Mouse (Mus musculus): Measurements from ENCODE around the gene Hdgf. TPM values are rescaled to one million over a fixed set of nuclear protein-coding genes. Genes with fewer than 3 reads are reported as not detected.
A peak's percentile ranks its signal among the peaks of the same experiment; 100 is the strongest.

Gene Hdgf
- polyA plus RNA-seq, 1 experiment from 2014 or later, result 186 TPM

- H3K27me3 ChIP-seq (replicated peaks; ENCODE audit: insufficient read depth, low read length), result peaks cover 14% of the 10 kb centered on the region; the same call in 1 of the 2 replicates
- 18% methylated on average over 13 of the region's 13 CpGs for WGBS
Measured at GRCm38 (mm10) chr3:87949955-87950515, 43.9 kb downstream of the Hdgf start.

GRCm38 (mm10) chr3:87951946-87952345 lies 45.8 kb downstream of the Hdgf start:
- Histone ChIP-seq H3K9ac (replicated peaks; ENCODE audit: low read depth) (no peak overlapping the region), H3K9me3 (ENCODE audit: low read length) (no peaks in the 10 kb centered on the region)

More at GRCm38 (mm10) chr3:87949955-87950515, 43.9 kb downstream of the Hdgf start:
- H3K27ac ChIP-seq (ENCODE audit: low read length), result no peak overlapping the region
- no peak for TF ChIP-seq CTCF (IDR thresholded peaks at IDR 0.05)
- no peak for TF ChIP-seq EP300 (IDR thresholded peaks at IDR 0.05)
- H3K9me3 ChIP-seq (ENCODE audit: low read length), result no peaks in the 10 kb centered on the region
- ATAC-seq (no peak), DNase-seq (ENCODE audit: low spot score) (no peak)
- no peak overlapping the region for H3K9ac ChIP-seq (replicated peaks; ENCODE audit: low read depth)
- peaks cover 18% of the 10 kb centered on the region for H3K4me1 ChIP-seq (ENCODE audit: insufficient read depth, low read depth, low read length)
- no peak overlapping the region for H3K4me3 ChIP-seq (ENCODE audit: low read depth, low read length)
- H3K4me2 ChIP-seq (replicated peaks; ENCODE audit: low read depth, low read length), result no peak overlapping the region
- H3K36me3 ChIP-seq (ENCODE audit: insufficient read depth, low read length), result no peaks in the 10 kb centered on the region

GRCm38 (mm10) chr3:87952440-87952839 lies 46.3 kb downstream of the Hdgf start:
- Histone ChIP-seq H3K4me2 (replicated peaks; ENCODE audit: low read depth, low read length) (peak overlapping the region; percentile 37), H3K27ac (ENCODE audit: low read length) (no peak overlapping the region), H3K9me3 (ENCODE audit: low read length) (no peaks in the 10 kb centered on the region), H3K36me3 (ENCODE audit: insufficient read depth, low read length) (no peaks in the 10 kb centered on the region), H3K4me1 (ENCODE audit: insufficient read depth, low read depth, low read length) (peaks cover 13% of the 10 kb centered on the region), H3K27me3 (replicated peaks; ENCODE audit: insufficient read depth, low read length) (peaks cover 14% of the 10 kb centered on the region; the same call in 1 of the 2 replicates), H3K4me3 (ENCODE audit: low read depth, low read length) (peak overlapping the region; percentile 6; the same call in 1 of the 2 replicates), H3K9ac (replicated peaks; ENCODE audit: low read depth) (no peak overlapping the region)
- ATAC-seq (peak; percentile 82), DNase-seq (ENCODE audit: low spot score) (peak; percentile 71)
- WGBS, result 4% methylated on average over 5 of the region's 5 CpGs
- TF ChIP-seq EP300 (IDR thresholded peaks at IDR 0.05), result no peak
- no peak for TF ChIP-seq CTCF (IDR thresholded peaks at IDR 0.05)

More at GRCm38 (mm10) chr3:87951946-87952345, 45.8 kb downstream of the Hdgf start:
- peaks cover 18% of the 10 kb centered on the region for H3K4me1 ChIP-seq (ENCODE audit: insufficient read depth, low read depth, low read length)
- H3K4me3 ChIP-seq (ENCODE audit: low read depth, low read length), result no peak overlapping the region
- peaks cover 14% of the 10 kb centered on the region; the same call in 1 of the 2 replicates for H3K27me3 ChIP-seq (replicated peaks; ENCODE audit: insufficient read depth, low read length)
- ATAC-seq (no peak), DNase-seq (ENCODE audit: low spot score) (no peak)
- 16% methylated on average over 12 of the region's 12 CpGs for WGBS
- TF ChIP-seq CTCF (IDR thresholded peaks at IDR 0.05) (no peak), EP300 (IDR thresholded peaks at IDR 0.05) (no peak)
- H3K36me3 ChIP-seq (ENCODE audit: insufficient read depth, low read length), result no peaks in the 10 kb centered on the region
- H3K27ac ChIP-seq (ENCODE audit: low read length), result no peak overlapping the region
- peak overlapping the region; percentile 37 for H3K4me2 ChIP-seq (replicated peaks; ENCODE audit: low read depth, low read length)

- H3K4me1 ChIP-seq (ENCODE audit: insufficient read depth, low read depth, low read length), result no peaks in the 10 kb centered on the region; the same call in 1 of the 2 replicates
Measured at GRCm38 (mm10) chr3:87958056-87958455, 51.9 kb downstream of the Hdgf start.

GRCm38 (mm10) chr3:87958476-87958875 lies 52.4 kb downstream of the Hdgf start:
- WGBS, result 25% methylated on average over 4 of the region's 4 CpGs
- no peaks in the 10 kb centered on the region for H3K27me3 ChIP-seq (replicated peaks; ENCODE audit: insufficient read depth, low read length)
- no peak for DNase-seq (ENCODE audit: low spot score)

More at GRCm38 (mm10) chr3:87958056-87958455, 51.9 kb downstream of the Hdgf start:
- Histone ChIP-seq H3K27ac (ENCODE audit: low read length) (no peak overlapping the region), H3K36me3 (ENCODE audit: insufficient read depth, low read length) (no peaks in the 10 kb centered on the region), H3K9ac (replicated peaks; ENCODE audit: low read depth) (no peak overlapping the region), H3K4me3 (ENCODE audit: low read depth, low read length) (no peak overlapping the region), H3K9me3 (ENCODE audit: low read length) (no peaks in the 10 kb centered on the region), H3K4me2 (replicated peaks; ENCODE audit: low read depth, low read length) (no peak overlapping the region), H3K27me3 (replicated peaks; ENCODE audit: insufficient read depth, low read length) (no peaks in the 10 kb centered on the region)
- 64% methylated on average over 1 of the region's 1 CpGs for WGBS
- DNase-seq (ENCODE audit: low spot score) (no peak), ATAC-seq (no peak)
- no peak for TF ChIP-seq EP300 (IDR thresholded peaks at IDR 0.05)

GRCm38 (mm10) chr3:87958967-87959366 lies 52.8 kb downstream of the Hdgf start:
- DNase-seq (ENCODE audit: low spot score) (no peak), ATAC-seq (no peak)
- WGBS, result 28% methylated on average over 1 of the region's 1 CpGs
- H3K27ac ChIP-seq (ENCODE audit: low read length), result no peak overlapping the region
- no peak overlapping the region for H3K9ac ChIP-seq (replicated peaks; ENCODE audit: low read depth)
- no peak overlapping the region for H3K4me2 ChIP-seq (replicated peaks; ENCODE audit: low read depth, low read length)
- TF ChIP-seq EP300 (IDR thresholded peaks at IDR 0.05) (no peak), CTCF (IDR thresholded peaks at IDR 0.05) (no peak)
- H3K4me3 ChIP-seq (ENCODE audit: low read depth, low read length), result no peak overlapping the region
- no peaks in the 10 kb centered on the region for H3K36me3 ChIP-seq (ENCODE audit: insufficient read depth, low read length)
- no peaks in the 10 kb centered on the region for H3K27me3 ChIP-seq (replicated peaks; ENCODE audit: insufficient read depth, low read length)
- H3K4me1 ChIP-seq (ENCODE audit: insufficient read depth, low read depth, low read length), result no peaks in the 10 kb centered on the region; the same call in 1 of the 2 replicates
- H3K9me3 ChIP-seq (ENCODE audit: low read length), result no peaks in the 10 kb centered on the region

More at GRCm38 (mm10) chr3:87958476-87958875, 52.4 kb downstream of the Hdgf start:
- H3K4me1 ChIP-seq (ENCODE audit: insufficient read depth, low read depth, low read length), result no peaks in the 10 kb centered on the region; the same call in 1 of the 2 replicates
- H3K4me3 ChIP-seq (ENCODE audit: low read depth, low read length), result no peak overlapping the region
- TF ChIP-seq EP300 (IDR thresholded peaks at IDR 0.05), result no peak
- TF ChIP-seq CTCF (IDR thresholded peaks at IDR 0.05), result no peak
- H3K36me3 ChIP-seq (ENCODE audit: insufficient read depth, low read length), result no peaks in the 10 kb centered on the region
- H3K9ac ChIP-seq (replicated peaks; ENCODE audit: low read depth), result no peak overlapping the region
- H3K4me2 ChIP-seq (replicated peaks; ENCODE audit: low read depth, low read length), result no peak overlapping the region
- ATAC-seq, result no peak
- no peaks in the 10 kb centered on the region for H3K9me3 ChIP-seq (ENCODE audit: low read length)
- no peak overlapping the region for H3K27ac ChIP-seq (ENCODE audit: low read length)

Data from lung, postnatal 0 days (tissue).